Mouse (Mus musculus): ENCODE measurements around the gene Cck.
"Not testable (repeated sequence)": the region's sequence is repeated elsewhere in the genome, so short reads cannot be mapped to it uniquely, and the experiment has no call there.

Gene Cck

DNA sequence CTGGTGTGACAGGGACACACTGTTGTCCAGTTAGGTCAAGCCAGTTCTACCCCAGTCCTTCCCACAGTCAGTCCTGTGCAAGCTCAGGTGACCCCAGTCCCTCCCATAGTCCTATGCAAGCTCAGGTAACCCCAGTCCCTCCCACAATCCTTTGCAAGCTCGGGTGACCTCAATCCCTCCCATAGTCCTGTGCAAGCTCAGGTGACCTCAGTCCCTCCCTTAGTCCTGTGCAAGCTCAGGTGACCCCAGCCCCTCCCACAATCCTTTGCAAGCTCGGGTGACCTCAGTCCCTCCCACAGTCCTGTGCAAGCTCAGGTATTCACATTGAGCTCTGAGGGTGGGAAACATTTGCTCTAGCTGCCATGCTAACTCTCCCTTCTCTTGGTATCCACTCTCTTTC is 35.5 kb downstream of the Cck start:
- no peak for DNase-seq (ENCODE audit: low read depth, low spot score)

DNA sequence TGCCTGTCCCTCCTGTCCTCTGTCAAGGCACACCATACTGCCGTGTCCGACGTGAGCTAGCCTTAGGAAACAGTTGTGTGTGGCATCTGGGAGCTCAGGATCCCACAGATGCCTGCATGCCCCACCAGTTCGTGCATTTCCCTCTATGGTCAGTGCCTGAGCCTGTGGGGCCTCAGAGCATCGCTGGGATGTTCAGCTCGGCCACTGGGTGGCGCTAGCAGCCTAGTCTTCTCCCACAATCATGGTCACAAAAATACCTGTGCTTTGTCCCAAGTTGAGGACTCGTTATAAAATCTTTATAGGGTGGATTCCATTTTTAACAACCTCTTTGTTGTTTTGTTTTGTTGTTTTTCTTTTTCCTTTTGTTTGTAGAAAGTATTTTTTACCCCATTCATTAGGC is 37.0 kb downstream of the Cck start:
- peak; percentile 64 for DNase-seq (ENCODE audit: low read depth, low spot score)

DNA sequence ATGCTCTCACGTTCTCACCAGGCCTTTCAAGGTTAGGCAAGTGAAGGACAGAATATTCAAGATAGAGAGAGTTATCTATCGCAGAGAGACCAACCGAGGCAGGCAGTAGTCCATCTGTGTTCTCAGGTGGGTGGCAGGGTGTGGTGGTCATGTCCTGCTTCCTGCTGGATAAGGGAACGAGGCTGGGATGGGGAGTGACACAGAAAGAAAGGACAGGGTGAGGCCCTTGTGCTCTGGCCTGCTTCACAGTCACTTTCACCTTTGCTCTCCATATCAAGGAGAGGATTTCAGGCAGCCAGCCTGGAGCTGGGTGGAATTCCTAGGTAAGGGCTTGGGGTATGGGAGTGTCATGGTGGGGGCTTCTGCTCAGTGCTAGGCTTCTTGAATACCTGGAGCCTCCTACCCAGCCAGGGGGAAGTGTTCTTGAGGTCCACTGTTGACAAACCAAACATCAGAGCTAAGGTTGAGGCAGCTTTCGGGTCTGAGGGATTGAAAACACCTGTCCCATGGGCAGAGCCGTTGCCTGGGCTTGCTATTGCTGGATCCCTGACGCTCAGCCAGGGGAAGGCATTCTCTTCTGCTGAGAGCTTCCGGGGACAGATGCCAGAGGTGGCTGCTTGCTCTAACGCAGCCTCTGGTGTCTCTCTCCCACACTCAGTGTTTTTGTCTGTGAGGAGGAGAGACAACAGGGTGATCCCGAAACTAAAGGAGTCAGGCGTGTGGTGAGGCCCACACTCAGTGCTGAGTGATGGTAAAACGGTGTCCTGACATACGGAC is 38.6 kb downstream of the Cck start:
- DNase-seq (ENCODE audit: low read depth, low spot score): no peak

DNA sequence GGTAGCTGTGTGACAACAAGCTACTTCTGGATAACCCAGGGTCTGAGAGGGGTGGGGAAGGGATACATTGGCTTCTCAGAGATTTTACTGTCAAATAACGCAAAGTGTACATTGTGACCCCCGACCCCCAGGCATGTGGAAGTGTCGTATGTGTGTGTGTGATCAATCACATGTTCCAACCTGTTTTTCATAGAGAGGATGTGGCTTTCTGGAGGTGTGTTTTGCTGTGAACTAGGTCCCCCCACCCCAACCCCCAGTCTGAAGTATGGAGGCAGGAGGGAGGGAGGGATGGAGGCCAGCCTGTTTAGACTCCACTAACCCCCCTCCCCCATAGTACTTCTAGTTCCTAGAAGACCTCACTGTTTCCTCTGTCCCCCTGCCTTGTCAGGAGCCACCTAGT is 40.6 kb downstream of the Cck start:
- no peak for DNase-seq (ENCODE audit: low read depth, low spot score)

- not testable (repeated sequence) for DNase-seq (ENCODE audit: low read depth, low spot score)
These were observed 43.1 kb downstream of the Cck start for GRCm38 (mm10) chr9:121452342-121452942.

DNA sequence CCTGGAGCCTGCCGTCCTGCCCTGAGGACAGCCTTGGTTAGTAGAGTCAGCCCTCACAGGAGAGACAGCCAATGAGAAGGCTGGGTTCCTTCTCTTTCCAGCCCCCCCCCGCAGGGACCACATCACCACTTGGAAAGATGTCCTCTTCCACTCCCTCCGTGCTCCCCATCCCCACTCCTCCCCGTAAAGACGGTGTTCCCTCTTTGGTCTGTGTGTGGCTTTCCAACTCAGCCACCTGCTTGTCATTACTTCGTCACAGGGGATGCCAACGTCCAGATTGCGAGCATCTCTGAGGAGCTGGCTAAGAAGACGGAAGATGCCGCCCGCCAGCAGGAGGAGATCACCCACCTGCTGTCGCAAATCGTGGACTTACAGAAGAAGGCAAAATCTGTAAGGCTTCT is 49.1 kb downstream of the Cck start:
- DNase-seq (ENCODE audit: low read depth, low spot score): no peak

DNA sequence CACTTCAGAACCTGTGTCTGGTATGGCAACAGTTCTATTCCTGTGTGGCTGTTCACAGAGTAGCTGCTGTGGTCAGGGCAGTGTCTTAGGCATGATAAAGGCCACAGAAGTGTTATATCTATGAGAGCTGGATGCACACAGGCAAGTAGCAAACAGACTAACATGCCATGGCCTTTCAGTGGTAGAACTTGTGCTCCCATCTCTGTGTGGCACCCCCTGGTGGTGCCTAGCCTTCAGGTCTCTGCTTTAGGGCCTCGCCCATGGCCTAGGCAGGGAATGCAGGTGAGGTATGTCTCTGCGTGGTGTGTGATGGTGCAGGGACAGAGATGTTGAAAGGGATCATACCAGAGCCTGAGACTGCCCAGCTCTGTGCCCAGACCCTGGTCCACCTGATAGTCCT is 50.1 kb downstream of the Cck start:
- peak; percentile 15 for DNase-seq (ENCODE audit: low read depth, low spot score)

- DNase-seq (ENCODE audit: low read depth, low spot score): no peak
These were observed 51.2 kb downstream of the Cck start for GRCm38 (mm10) chr9:121444367-121444707.

DNA sequence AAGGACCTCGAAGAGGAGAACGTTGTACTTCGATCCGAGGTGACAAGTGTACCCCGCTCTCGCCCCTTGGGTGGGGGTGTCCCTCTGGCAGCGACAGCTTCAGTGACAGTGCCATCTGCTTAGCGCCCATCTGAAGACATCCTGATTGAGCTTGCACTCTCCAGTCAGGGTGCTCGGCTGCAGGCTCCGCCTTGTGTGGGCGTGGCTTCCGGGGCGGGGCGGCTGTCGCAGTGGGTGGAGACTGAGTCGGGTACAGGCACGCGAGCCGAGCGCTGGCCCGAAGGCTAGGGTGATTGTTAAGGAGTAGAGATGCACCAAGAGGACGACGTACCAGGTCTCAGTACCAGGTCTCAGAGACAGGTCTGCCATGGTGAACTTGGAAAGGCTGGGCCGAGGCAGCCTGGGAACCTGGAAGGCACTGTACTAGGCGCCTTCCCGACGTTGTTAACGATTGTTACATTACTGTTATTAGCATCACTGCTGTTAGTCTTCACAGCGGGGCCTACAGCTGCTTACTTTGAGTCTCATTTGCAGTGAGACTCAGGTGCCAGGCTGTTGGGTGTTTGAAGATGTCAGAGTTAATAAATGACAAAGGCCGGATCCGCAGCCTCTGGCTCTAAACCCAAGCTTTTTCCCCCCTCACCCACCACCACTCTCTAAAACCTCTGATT is 51.7 kb downstream of the Cck start:
- peak; percentile 12 for DNase-seq (ENCODE audit: low read depth, low spot score)

DNA sequence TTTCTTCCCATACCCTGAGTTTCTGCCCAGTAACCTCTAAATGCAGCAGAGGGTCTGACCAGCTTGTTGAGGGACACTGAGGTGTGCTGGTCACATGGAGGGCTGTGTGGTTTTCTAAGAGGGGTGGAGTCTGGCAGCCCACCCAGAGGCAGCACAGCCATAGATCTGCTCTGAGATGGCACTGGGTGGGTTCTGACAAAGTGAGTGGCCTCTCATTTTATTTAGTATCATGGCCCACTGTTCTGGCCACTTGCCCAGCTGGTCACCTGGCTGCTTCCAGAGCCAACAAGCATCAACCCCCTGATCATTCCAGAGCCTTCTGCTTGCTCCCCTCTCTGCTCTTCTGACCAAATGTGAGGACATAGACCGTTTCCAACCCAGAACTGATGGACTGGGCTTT is 53.3 kb downstream of the Cck start:
- no peak for DNase-seq (ENCODE audit: low read depth, low spot score)

Measured in mesoderm, embryonic 11.5 days (tissue).